Mouse (Mus musculus) hematopoietic stem cell, adult 5-6 weeks (primary cell): ENCODE measurements at regions not wholly inside any gene's neighbourhood (a gene's known extent, or its start where the extent isn't known, plus 50 kb on each side); places are given as distances from the start of the nearest gene placed in this dataset.

ENCODE experiments used
- ATAC-seq, 2 experiments: fragments of 125-278 bp in 1 of 2; replicated peaks in 1 of 2; 2 replicates each; pipeline ENCODE4 v1.8.0; 2016 to 2017; ENCODE audit warnings: inconsistent platforms in 2 of 2, mild to moderate bottlenecking in 2 of 2, moderate number of reproducible peaks in 2 of 2, low read depth in 1 of 2, moderate TSS enrichment in 1 of 2; ENCODE audit not compliant: low FRiP score in 2 of 2, poor library complexity in 2 of 2, severe bottlenecking in 2 of 2, insufficient read depth in 1 of 2, low TSS enrichment in 1 of 2

DNA sequence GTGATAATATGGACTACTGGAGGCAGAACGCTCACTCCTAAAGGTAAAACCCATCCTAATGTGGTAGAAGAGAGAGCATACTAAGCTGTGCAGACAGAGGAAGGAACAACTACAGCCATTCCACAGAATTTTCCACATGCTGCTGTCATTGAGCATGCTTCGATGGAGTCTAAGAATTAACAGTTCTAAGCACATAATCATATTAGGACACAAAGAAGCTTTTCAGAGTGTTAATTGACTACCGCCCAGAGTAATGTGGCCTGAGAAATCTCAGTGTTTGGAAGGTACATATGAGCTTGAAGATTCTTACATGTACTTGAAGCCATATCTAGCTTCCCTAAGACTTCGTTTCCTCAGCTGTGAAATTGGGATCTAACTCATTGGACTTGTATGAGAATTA lies 508.3 kb upstream of the Dmac1 start:
- ATAC-seq: no peak

- peak; percentile 97 to 98 for ATAC-seq
Observed at GRCm38 (mm10) chr4:75779492-75779891, 501.4 kb upstream of the Dmac1 start.

GRCm38 (mm10) chr4:75764141-75764540 lies 486.0 kb upstream of the Dmac1 start:
- ATAC-seq: no peak

DNA sequence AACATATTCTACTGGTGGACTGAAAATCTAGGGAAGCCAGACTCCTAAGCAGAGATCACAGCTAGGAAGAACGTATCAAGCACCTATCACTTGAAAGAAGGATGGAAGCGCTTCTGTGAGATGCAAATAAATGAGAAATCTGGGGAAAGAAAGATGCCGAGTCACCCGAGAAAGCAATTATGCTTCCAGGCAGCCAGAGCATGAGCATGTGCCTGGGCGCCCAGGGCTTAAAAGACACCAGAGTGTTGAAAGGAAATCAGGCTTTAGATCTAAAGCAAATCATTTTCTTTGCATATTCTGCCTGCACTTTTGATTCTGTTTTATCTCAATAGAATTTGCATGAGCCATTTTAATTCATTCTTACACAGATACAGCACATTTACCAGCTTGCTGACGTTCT lies 466.5 kb upstream of the Dmac1 start:
- peak in 1 of 2 experiments; percentile 27; a peak in 1 of 4 replicates for ATAC-seq

- ATAC-seq: no peak
Observed at GRCm38 (mm10) chr4:75741585-75741984, 463.5 kb upstream of the Dmac1 start.

DNA sequence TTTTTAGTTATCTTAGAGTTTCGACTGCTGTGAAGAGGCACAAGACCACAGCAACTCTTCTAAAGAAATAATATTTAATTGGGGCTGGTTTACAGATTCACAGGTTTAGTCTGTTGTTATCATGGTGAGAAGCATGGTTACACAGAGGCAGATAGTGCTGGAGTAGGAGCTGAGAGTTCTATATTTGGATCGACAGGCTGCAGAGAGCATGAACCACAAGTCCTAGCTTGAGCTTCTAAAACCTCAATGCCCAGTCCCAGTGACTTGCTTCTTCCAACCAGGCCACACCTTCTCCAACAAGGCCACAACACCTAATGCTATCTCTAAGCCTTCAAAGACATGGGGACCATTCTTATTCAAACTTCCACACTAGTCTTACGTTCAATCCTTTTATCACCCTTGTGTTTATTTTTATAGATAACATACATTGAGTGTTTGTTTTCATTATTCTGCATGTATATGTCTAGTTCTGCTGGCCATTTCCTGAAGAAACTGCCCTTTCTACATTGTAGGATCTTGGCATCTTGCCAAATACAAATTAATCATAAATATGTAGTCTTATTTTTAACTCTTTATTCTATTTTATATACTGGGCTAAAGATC lies 452.8 kb upstream of the Dmac1 start:
- no peak for ATAC-seq

DNA sequence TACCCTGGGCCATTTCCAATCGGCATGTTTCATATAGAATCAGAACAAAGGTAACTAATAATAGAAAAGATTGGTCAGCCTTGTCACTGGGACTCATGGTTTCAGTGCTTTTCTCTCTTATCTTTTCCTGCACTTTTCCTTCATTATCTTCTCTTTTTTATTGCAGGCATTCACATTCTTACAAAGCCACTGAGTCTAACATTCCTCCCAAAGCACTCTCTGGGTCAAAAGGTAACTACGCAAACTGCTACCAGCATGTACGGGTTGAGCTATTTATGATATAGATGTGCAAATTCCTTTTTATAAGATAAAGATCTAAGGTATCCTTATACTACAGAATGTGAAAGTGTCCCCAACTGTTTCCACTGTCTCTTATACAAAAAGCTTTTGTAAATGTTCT lies 436.5 kb upstream of the Dmac1 start:
- no peak for ATAC-seq

- peak in 1 of 2 experiments; percentile 37; a peak in 2 of 4 replicates for ATAC-seq
Observed at GRCm38 (mm10) chr4:75713960-75714359, 435.9 kb upstream of the Dmac1 start.

DNA sequence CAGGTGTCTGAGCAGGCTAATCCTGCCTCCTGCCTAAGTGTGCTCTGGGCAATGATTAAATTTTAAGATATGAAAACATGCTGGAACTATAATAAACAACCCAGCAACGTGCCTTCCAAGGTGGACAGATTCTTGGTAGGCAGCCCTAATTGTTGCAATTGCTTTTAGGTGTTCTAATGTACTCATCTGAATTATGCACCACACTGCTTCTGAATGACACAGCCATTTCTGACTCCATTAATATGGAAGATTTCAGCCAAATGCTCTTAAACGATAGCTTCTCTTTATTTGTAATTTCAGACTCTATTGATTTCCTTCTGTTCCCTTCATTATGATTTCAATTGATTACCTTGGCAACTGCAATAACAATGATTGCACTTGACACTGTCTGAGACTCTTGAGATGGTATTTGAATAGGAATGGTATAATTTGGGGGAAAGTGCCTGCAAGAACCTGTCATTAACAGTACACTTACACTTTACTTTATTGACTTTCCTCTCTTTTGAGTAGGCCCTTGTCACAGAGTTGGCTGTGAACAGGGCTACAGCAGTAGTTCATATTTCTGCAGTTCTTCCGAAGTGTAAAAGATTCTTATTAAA lies 422.8 kb upstream of the Dmac1 start:
- no peak for ATAC-seq

- ATAC-seq: no peak
Observed at GRCm38 (mm10) chr4:75676590-75677174, 398.6 kb upstream of the Dmac1 start.

DNA sequence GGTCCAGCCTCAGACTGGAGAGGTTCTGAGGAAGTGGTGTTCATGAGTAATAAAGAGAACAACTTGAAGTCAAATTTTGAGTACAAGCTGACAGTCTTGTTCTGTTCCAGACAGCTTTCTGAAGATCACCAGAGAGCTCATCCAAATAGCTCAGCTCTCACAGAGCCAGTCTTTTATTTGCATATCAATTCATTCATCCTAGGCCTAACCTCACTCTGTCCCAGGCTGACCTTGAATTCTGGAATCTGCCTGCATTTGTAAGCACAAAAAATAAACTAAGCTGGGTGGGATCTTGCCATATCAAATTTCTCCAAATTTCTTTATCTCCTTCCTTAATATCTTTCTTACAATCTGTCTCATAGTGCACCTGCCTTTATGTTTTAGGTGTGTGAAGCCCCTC lies 362.9 kb upstream of the Dmac1 start:
- no peak for ATAC-seq

DNA sequence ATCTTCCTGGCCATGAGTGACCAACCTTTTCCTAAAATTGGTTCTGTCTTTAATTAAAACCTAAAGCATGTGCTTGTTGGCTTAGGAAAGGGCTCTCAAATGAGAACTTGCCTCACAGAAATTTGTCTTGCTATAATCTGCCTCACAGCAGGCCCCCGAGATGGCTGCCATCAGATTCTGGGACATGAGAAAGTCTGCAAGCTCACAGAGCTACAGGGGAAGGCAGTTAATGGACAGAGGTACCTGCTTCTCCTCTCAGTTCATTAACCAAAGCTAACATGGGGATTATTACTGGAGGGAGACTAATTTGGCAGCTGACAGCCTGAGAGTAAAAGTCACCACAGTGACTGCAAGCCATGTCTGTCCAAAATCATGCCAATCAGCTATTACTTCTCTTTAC lies 358.5 kb upstream of the Dmac1 start:
- no peak for ATAC-seq

DNA sequence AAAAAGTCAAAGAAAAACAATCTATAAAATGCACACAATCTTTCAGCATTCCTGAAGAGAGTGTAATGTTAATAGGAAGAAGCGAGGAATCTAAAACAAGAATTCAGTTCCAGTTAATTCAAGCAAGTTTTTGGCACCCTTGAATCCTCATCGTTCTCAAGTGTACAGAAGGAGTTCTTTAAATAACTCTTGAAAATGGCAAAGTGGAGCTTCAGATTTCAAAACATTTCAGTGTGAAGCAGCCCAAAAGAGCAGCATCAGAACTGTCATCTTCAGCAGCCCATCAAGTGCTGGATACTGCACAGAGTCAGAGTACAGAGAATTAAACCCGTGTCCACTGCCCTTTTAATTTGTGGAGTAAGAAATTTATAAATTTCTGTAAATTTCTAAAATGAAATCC lies 311.8 kb upstream of the Dmac1 start:
- ATAC-seq: no peak

DNA sequence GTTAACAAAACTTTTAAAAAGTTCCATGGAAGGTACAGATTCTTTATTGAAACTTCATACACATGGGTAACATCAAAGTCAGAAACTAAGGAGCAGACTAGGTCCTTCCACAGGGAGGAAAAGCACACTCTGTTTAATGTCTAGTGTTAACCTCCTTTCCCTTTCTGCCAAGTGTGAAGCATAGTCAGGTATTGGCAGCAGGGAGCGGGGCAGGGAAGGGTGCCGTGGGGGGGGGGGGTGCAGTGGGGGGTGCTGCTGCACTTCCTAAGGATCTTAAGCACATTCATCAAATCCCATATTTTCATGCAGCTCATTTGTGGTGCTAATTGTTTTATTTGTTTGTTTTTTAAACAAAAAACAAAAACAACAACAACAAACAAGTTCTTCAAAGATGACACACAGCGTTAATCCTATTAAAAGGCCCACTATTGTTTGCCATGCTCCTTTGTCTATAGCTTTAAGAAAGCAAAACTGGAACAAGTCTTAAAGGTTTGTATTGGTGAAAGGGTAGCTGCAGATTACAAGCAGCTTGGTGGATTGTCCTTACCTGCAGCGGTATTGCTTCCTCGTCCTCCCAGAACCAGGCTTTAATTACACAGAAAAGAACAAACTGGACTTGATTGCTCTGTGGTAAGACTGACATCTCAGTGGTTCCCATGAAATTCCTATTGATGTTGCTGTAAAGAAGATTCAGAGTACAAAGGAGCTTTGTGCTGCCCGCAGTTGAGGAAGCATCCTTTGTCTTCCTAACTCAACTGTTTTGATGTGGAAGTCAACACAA lies 310.2 kb upstream of the Dmac1 start:
- no peak for ATAC-seq

DNA sequence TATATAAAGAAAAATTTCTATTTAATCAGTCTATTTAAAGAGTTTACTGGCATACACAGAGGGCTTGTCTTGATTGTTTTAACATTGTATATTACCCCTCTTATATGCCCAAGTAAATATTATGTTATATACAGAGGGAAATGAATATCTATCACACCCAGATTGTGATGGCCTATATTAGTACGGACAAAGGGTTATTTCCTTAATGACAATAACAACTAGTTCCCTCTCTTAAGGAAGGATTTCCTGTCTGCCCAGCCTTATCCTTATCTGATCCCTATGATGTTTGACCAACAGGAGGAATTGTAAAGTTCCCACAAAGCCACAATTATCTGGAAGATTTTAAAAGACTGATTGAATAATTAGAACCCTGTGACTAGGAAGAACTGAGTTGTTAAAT lies 301.8 kb upstream of the Dmac1 start:
- no peak for ATAC-seq

DNA sequence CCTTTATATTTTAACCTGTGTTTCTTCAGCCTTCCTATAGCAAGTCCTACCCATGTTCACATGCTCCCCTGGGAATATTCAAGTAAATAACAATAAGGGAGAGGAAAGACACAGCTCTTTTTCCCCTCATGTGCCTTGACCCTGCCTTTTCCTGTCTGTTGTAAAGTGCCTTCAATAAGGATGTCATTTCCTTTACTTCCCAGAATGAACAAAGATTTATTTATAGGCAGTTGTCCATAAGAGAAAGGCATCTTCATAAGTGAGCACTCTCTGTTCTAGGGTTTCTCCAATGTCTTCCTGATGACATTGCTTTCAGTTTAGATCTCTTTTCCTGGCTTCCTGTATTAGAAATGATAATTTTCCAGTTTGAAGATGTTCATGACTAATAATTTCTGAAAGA lies 294.5 kb upstream of the Dmac1 start:
- ATAC-seq: no peak

DNA sequence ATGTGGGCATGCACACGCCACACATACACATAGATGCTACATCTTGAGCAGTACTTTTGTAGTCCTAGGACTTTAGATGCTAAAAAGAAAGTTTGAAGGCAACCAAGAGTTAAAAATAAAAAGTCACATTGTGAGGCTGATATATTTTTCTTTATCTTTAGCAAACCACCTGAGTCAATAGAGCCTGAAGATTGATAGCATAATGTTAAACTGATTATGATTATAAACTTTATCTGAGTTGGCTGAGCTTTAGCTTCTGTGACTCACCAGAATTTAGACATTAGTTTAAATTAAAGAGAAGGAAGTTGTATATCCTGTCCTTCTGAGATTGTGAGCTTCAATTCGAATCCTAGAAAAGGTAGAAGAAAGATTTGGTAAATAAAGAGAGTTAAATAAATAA lies 289.5 kb upstream of the Dmac1 start:
- ATAC-seq: no peak

DNA sequence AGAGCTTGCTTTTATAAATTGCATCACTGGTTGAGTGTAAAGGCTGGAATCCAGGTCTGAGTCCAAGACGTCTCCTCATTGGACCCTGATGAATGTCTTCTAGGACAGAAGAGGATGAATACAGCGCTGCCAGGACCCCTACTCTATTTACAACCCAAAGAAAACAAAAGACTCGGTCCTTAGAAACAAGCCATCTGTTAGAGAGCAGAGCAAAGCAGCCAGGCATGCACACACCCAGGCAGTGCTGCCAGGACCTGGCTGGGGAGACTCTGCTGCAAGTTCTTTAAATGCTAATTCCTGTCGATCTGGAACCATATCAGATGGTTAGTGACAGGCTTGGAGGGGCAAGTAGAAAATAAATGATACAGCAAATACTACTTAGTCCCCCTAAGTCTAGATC lies 284.4 kb upstream of the Dmac1 start:
- no peak for ATAC-seq
